Mouse (Mus musculus) heart, adult 11 months (tissue): ENCODE results near the gene Slain1.

ENCODE experiments used
- DNase-seq: peaks from one replicate; pipeline ENCODE4 v3.0.0; 2022

The Slain1 gene

DNA sequence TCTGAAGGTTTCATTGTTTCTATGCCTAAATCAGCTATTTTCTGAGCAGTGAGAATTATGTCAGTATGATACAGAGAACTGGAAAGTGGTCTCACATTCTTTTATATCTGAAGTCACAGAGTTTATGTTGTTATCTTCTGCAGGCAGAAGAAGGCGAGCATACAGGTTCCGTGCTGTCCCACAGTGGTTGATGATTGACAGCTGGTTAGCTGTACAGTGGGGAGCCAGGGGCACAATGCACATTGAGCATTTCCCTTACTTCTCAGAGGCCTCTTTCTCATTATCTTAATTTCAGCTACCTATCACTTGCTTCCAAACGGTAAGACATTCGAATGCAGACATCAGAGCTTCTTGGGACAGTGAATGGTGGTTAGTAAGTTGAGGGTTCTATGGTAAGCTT is 73.8 kb downstream of the Slain1 start:
- peak; percentile 34 for DNase-seq

DNA sequence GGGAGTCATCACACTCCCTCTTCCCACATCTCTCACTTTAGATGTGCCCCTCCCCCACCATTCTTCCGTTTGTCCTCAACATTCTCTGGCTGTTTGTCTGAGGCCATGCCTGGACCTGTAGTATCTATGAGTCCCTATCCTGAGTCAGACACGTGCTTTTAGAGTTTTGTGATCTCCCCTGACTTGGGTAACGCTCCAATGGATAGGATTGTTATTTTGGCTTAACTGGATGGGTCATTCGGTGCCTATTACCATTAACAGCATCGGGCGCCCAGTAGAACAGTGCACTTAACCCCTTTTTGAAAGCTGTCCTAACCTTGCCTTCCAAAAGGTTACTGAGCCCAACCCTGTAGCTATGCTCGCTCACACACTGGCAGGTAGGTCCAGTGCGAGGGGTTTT is 78.5 kb downstream of the Slain1 start:
- DNase-seq = no peak

DNA sequence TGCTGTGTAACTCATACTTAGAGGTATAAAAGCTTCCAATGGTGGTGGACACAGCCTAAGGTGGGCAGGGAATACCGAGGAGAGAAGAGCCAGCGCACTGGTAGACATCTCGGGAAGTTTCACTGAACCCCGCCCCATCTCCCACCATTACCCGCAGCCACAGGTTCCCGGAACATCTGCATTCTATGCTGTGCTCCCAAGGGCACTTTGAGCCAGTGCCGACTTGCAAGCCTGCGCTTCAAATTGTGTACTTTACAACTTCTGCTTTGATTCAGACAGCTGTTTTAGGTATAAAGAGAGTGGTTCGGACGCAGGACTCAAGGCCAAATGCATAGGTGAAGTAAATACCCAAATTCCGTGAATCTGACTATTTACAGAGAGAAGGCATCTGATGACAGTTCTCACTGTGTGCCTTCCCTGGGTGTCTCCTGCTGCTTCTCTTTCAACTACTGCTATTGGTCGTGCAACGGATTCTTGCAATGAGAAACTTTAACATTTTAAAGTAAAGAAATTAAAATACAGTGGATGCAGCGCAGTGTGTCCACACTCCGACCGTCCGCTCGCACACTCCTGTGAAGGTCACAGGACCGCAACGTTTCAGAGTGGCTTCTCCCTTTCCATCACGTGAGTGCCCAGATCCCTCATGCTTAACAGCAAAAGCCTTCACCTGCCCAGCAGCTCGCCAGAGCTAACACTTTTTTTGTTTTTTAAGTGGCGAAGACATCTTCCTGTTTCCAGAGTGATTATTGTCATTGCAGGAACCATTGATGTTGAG is 79.1 kb downstream of the Slain1 start:
- peak; percentile 77 for DNase-seq

DNA sequence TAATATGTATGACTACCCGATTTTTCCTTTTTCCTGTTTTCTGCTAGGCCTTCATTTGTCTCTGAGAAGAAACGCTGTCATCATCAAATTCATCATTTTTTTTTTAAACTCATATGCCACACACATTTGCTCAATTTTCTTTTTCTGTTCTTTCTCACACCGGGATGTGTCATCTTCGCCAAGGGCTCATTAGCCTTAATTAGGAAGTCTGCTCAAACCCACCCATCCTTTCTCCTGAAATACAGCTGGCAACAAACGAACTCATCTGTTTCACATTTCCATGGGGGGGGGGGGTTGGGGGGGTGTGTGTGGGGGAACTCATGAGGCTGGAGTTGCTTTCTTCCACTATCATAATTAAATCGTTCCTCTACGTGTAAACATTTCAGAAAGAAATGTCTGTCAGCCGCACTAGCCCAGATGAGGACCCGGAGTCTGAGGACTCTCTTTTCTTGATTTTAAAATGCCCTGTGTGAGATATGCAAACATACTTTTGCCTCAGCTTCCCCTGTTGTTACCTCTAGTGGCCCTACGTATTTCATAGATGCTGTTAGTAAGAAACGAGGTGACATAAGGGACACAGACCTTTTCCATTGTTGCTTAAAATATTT is 79.8 kb downstream of the Slain1 start:
- DNase-seq = peak; percentile 31

DNA sequence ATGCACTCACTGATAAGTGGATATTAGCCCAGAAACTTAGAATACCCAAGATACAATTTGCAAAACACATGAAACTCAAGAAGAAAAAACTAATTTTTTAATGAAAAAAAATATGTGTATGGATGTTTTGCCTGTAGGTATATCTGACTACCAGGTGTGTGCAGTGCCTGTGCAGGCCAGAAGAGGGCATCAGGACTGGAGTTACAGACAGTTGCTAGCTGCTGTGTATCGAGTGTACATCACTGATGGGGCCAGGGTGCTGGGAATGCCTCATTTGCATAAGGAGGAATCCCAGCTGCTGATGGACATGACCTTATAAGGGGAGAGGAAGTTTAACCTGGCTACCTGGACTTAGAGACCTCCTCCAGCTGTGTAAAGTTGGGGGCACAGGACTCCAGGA is 82.6 kb downstream of the Slain1 start:
- peak; percentile 31 for DNase-seq

DNA sequence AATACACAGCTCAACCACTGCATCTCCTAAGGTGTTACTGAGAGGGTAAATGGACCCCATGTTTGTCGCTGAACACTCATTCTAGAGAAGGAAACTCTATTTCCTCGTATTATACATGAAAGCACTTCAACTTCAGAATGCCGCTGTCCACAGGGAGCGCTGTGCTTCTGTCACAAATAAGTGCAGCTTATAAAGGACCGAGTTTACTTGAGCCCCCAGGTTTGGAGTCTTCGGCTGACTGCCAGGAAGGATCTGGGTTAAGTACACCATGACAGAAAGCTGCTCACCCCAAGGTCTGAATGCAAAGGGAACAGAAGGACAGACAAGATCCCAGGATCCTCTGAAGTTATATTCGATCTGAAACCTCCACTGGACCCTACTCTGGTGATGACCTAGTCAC is 91.2 kb downstream of the Slain1 start:
- peak; percentile 85 for DNase-seq

DNA sequence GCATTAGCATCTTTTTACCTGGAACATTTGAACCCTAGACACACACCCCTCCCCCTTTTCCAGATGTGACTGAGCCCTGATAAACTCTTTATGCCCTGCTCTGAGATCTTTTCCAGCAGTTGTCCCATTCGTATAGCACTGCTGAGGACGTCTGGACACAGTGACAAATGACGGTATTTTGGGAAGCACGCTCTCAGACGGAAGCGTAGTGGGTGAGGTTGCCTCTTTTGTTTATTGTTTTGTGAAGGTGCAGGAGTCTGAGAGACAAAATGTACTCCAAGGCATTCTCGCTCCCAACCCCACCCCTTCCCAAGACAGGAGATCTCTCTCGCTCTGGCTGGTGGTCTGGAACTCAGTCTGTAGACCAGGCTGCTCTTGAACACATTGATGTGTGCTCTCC is 92.1 kb downstream of the Slain1 start:
- peak; percentile 96 for DNase-seq

DNA sequence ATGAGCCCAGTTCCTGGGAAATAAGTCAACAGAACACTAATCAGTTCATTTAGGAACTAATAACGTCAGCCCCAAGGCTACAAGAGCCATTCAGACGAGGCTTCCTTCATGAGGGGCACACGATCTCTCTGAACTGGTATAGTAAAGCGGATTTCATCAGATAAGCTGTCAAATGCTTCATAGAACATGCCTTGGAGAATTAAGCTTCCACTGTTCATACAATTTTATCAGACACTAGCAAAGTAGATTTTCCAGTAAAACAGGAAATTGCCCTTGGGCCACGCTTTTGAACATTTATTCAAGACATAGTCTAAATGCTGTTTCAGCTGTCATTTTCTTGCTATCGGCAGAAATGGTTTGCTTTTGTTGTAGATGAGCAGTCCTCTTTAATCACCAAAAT is 97.3 kb downstream of the Slain1 start:
- no peak for DNase-seq

DNA sequence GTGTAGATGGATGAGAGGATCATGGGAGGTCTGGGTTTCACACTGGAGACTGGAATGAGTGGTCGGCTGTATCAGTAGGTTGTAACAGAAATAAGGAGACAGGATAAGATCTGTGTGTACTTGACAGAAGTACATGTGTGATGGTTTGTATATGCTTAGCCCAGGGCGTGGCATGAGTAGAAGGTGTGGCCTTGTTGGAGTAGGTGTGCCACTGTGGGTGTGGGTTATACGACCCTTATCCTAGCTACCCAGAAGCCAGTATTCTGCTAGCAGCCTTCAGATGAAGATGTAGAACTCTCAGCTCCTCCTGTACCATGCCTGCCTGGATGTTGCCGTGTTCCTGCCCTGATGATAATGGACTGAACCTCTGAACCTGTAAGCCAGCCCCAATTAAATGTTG is 100.6 kb downstream of the Slain1 start:
- DNase-seq = peak; percentile 46

DNA sequence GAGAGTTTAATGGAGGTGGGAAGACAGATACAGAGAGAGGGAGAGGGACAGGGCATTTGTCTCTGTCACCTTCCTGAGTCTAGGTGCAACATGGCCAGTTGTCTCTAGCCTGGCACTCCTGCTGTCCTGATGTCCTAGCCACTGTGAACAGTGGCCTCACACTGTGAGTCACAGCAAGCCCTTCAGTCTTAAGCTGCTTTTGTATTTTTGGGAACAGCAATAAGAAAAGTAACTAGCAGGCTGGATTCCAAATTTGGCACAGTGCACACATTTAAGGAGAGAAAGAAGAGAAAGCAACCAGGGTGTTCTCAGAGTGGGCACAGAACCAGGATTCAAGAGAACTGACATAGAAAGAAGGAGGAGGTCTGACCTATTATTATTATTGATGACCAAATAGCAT is 101.4 kb downstream of the Slain1 start:
- no peak for DNase-seq

DNA sequence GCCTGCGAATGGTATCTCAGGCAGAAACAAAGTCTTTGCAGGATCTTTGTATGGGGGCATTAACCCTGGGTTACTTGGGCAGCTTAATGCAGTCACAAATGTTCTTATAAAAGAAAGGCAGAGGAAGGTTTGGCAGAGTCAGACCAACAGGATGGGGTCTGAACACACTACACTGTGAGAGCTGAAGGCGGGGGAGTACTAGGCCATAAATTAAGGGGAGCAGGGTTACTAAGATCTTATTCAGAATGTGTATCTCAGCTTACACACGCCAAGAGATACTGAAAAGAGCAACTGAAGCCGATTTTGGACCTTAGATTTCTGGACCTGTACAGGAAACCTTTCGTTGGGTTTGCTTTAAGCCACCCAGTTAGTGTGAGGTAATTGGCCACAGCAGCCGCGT is 102.7 kb downstream of the Slain1 start:
- DNase-seq = no peak

DNA sequence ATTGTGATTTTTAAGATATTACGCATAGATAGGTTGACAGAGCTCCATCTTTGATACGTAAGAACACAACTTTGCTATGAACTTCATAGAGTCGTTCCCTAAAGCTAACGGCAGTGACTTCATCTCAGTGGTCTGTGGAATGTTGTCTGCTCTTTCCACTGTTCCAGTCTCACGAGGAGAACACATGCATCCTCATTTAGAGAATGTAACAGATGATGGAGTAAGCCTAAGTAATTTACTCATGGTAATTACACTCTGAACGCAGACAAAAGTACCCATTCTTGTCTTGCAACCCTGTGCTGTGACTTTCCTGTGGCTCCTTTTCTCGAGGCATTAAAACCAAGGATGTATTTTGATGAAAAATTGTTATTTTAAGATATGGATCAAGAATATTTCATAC is 104.0 kb downstream of the Slain1 start:
- no peak for DNase-seq

DNA sequence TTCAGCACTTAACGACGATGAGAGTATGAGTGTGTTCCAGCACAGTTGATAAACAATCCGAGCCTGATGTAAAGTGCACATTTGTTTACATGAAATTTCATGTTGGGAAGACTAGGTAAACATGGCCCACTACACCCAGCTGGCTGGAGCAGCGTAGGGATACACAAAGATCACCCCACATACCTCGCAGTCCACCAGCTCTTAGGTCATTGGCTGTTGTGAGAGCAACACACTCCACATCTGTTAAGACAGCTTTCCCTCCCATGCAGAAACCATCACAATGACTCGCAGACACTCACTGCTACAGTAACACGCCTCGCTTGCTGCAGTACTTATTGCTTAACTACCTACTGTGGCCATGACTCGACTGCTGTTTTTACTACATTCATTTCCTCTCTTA is 104.4 kb downstream of the Slain1 start:
- no peak for DNase-seq
